Mouse (Mus musculus) ES-Bruce4 (cell line): ENCODE data around the gene Card14.

Experiments used
- CTCF ChIP-seq: IDR thresholded peaks from one replicate; pipeline ENCODE4 v1.8.1; 2011; ENCODE audit warnings: low read depth, low read length
- POLR2A ChIP-seq: IDR thresholded peaks from one replicate; pipeline ENCODE4 v1.8.1; 2011; ENCODE audit warnings: low read length; ENCODE audit not compliant: insufficient read depth

DNA sequence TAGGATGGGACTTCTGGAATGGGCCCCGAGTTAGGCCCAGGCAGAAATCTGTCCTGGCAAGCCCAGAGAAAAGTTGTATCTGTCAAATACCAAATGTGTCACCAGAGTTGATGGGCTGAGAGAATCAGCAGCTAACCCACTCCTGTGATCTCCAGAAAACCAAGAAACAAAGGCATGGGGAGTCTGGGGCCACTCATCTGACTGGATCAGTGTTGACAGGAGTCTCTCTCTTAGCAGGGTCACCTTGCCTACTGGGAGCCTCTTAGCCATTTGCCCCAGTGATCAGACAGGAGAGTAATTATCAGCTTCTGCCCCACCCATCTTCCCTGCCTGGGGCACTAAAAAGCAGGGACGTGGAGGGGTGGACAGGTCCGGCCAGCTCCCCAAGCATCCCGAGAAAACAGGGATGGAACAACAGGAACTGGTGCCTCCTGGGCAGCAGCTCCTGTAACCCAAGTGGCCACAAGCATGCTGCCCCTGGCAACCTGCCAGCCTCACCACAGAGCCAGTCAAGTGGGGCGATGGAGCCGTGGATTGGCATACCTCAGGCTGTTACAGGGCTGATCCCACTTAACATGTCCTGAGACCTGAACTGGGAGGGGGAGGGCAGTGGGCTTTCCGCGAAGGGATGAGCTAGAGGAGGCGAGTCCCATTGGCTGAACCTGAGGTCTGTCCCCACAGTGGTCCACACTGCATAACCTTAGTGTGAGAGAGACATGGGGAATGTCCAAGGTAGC lies 21.6 kb upstream of the Card14 start:
- TF ChIP-seq POLR2A, result no peak
- TF ChIP-seq CTCF, result no peak
